Mouse (Mus musculus): ENCODE data around the gene Nsfl1c.

DNA sequence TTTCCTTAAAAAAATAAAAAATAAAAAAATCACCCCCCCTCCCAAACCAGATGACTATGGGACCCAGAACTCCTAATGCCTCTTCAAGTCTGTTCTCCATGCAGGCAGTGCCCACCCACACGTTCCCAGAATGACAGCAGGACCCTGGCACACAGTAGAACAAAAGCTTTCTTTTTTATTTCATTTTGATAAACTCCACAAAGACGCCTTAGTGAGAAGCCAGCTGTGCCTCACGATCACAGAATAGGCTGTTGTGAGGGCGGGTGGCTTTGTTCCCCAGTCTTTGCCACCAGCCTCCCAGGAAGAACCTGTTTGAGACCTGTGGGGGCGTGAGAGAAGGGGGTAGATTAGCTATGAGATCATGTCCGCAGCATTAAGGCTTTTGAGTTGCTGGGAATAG, 50.7 kb downstream of the Nsfl1c start:
- TF ChIP-seq CTCF (IDR thresholded peaks at IDR 0.05; ENCODE audit: extremely low read depth, insufficient read depth, insufficient read length, insufficient replicate concordance) (no peak), POLR2A (IDR thresholded peaks at IDR 0.05; ENCODE audit: low read depth, low read length) (no peak)

All from spleen, adult 2 months (tissue).